Mouse (Mus musculus): ENCODE measurements around the gene E2f2.
A peak's percentile ranks its signal among the peaks of the same experiment; 100 is the strongest.

E2f2 gene

DNA sequence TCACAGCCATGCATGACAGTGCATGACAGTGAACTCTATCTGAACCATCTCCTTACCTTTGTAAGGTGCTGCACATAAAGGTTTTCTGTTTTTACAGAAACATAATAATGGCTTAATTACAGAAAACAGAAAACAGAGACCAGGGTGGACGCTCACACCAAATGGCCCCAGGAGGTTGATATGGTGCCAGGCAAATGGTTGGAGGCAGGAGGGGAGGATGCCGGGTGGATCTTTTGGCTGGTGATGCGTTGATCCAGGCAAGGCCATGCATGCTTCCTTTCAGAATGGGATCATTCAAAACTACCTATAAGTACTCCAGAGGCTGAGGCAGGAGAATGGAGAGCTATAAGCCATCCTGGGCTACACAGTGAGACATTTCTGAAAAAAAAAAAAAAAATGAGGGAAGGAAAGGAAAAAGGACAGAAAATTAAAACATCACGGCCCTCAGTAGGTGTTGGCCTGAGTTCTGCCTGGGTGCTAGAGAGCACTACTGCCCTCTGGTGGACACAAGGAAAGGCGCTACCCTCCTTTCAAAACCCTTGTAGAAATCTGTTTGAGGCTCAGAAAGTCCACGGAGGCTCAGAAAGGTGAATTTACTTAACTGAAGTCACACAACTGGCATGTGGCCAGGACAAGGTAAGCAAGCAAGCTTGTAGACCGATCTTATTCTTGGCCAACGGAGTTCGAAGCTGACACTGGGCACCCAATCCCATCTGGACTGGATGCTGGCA is 27.5 kb downstream of the E2f2 start:
- no peak for DNase-seq (ENCODE audit: low spot score in 2 of 2)

DNA sequence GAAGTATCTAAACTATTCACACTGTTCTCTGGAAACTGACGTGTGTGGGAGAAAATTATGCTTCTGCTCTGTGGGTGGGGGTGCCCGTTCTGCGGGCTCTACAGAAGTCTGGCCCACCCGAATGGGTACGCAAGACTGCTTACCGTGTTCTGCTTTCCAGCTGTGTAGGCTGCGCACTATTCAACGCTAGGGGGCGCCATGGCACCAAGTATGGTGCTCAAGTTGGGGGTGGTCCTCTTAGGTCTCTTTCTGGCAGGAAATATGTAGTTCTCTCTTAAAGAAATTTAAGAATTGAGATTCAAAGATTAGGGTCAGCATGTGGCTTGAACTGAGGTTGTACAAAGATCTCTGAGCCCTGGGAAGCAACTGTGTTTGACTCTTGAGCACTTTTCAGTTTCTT is 30.3 kb downstream of the E2f2 start:
- peak in 1 of 2 experiments; percentile 64 for DNase-seq (ENCODE audit: low spot score in 2 of 2)

DNA sequence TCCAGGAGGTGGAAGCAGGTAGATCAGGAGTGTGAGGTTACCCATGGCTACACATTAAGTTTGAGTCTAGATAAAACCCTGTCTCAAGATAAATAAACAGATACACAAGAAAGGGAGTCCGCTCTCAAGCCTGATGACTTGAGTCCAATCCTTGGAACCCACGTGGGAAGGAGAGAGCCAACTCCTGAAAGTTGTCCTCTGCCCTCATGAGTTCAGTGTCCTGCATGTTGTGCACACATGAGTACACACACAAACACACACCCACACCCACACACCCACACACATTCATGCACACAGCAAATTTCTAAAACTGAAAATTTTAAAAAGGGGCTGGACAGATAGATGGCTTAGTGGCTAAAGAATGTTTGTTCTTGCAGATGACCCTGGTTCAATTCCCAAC is 32.6 kb downstream of the E2f2 start:
- DNase-seq (ENCODE audit: low spot score in 2 of 2) = no peak

DNA sequence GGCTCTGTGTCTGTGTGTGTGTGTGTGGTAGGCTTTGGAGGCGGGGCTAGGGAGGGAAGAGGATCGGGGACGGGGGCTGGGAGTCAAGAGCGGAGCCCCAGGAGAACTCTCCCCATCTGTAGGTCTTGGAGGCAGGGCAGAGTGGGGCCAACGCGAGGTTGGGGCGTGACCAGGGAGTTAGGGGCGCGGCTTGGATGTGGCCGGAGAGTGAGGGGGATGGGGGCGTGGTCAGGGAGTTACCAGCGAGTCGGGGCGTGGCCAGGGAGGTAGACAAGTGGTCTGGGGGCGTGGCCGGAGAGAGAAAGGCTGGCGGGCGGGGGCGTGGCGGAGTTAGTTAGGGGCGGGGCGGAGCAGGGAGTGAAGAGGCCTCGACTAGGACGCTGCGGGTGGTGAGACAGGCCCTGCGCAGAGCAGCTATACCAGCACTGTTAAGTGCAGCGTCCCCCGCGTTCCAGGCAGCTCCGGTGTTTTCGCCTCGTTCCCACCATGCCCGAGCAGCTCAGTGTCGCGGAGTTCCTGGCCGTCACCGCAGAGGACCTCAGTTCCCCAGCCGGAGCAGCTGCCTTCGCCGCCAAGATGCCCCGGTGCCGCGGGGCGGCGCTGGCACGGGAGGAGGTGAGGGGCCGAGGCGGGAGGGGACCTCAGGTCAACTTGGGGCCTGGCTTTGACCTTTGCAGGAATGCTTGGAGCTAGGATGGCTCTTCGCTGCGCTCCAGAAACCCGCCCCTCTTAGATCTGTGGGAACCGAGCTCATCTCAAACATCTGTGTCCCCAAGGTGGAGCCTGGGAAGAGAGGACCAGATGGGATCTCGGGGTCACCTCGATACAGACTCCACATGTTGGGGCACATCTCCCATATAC is 34.1 kb downstream of the E2f2 start, which contains the start of gene Asap3:
TSS of gene Asap3 (plus strand) at position 333 of the 861 bp plus-strand sequence.
- peak; percentile 82 to 88 for DNase-seq (ENCODE audit: low spot score in 2 of 2)

DNA sequence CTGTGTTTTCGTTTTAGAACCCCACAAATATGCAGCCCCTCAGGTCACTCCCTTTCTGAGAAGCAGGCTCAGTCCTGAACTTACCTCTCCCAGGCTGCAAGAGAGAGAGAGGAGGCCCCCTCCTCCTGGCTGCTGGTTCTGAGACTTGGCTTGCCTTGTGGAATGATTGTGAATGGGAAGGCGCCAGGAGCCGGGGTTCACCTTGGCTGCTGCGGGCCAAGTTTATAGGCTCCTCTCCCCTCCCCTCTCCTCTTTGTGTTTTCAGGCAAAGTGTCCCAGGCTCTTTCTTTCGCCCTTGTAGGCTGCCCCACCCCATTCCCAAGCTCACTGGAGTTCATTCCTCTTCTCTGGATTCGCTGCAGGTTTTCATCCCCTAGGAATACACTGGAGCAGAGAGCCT is 34.7 kb downstream of the E2f2 start:
- no peak for DNase-seq (ENCODE audit: low spot score in 2 of 2)

DNA sequence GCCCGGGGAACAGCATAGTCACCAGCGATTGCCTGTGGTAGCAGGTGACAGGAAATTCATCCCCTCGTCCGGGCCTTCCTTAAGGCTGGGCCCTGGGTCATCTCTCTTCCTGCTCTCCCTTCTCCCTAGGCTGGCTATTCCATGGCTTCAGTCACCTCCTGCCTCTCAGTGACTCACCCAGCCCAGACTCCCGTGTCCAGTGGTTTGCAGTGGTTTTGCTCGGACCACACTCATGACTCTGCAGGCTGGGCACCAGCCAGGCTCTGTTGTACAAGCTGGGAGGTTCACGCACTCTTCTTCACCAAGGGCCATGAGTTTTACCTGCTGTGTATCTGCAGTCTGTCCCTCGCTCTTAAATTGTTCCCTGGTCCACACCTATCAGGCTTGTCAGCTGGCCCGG is 38.7 kb downstream of the E2f2 start:
- no peak for DNase-seq (ENCODE audit: low spot score in 2 of 2)

DNA sequence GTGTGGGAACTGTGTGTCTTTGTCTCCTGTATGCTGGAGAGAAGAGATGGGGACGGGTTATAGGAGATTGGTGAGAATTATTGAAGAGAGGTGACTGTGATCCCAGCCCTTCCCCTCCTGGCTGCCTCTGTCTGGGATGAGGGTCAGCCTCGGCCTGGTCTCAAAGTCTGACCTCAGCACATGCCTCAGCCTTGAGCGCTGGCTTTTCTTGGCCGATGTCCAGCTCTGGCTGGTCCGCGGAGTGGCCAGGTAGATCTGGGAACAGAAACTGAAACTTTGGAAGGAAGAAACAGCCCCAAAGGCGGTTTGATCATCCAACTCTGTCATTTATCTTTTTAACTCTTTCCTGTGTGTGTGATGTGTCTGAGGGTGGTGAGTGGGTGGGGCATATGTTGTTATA is 41.4 kb downstream of the E2f2 start:
- no peak for DNase-seq (ENCODE audit: low spot score in 2 of 2)

DNA sequence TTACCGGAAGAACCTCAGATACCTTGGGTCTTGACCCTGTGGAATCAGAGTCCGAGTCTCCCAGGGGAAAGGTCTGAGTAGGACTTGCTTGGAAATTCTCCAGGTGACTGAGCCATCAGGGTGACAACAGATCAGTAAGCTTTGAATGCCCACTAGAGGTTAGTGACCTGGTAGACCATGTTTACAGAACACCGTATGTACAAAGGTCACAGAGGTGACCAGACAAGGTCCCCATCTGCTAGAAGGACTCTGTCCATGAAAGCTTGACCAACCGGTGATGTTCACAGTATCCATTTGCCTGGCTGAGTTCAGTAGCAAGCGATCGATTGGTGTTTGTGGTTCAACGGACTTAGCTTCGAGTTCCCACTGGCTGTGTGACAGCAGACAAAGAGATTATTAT is 42.6 kb downstream of the E2f2 start:
- no peak for DNase-seq (ENCODE audit: low spot score in 2 of 2)

DNA sequence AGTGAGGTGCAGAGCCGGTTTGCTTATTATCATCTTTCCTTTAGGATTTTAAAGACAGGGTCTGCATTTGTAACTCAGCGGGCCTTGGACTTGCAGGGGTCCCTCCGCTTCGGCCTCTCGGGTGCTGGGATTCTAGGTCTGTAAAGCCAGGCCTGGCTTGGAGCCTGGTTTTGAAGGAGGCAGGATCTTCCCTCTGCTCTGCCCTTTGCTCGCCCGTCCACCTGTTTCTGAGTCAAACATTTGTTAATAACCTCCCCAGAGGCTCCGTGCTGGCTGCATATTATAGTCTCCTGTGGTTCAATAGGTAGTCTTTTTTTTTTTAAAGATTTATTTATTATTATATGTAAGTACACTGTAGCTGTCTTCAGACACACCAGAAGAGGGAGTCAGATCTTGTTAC is 43.4 kb downstream of the E2f2 start:
- DNase-seq (ENCODE audit: low spot score in 2 of 2) = no peak

DNA sequence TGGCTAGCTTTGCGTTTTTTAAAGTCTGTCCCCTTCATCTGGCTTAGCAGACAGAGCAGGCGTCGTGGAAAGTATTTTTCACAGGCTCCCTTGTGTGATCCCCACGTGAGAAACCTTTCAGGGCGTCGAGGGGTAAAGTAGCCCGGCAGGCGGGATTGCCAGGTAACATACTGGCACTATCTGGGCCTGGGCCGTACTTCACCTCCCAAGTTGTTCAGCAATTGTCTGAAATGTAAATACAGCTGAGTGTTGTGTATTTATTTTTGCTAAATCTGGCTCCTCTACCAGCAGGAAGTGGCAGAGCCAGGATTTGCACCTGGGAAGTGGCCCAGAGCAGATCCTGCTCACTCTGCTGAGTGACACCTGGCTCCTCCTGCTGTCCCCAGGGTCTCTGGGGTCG is 44.9 kb downstream of the E2f2 start:
- no peak for DNase-seq (ENCODE audit: low spot score in 2 of 2)

DNA sequence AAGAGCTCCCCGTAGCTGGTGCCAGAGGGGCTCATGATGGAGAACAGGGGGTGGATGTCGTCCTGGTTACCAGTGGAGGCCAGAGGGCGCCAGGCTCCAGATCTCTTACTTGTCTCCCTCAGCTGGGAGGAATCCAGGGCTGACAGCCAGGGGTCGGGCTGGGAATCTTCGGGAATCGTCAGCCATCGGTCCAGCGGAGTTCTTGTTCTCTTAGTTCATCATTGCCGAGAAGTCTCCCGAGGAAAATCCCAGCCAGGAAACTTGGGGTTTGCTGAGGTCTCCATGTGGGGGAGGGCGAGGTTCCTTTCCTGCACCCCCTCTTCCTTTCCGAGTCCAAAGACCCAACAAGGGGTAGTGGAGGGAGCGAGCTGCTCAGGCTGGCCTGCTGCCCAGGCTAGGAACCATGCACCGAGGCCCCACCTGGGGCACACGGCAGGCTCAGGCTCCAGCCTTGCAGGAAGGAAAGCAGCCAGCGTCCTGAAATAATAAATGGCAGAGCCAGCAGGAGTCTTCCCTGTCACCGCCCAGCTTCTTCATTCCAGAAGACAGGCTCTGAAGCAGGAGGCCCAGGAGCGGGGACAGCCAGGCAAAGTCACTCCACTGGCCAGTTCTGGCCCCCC is 46.5 kb downstream of the E2f2 start:
- no peak for DNase-seq (ENCODE audit: low spot score in 2 of 2)

DNA sequence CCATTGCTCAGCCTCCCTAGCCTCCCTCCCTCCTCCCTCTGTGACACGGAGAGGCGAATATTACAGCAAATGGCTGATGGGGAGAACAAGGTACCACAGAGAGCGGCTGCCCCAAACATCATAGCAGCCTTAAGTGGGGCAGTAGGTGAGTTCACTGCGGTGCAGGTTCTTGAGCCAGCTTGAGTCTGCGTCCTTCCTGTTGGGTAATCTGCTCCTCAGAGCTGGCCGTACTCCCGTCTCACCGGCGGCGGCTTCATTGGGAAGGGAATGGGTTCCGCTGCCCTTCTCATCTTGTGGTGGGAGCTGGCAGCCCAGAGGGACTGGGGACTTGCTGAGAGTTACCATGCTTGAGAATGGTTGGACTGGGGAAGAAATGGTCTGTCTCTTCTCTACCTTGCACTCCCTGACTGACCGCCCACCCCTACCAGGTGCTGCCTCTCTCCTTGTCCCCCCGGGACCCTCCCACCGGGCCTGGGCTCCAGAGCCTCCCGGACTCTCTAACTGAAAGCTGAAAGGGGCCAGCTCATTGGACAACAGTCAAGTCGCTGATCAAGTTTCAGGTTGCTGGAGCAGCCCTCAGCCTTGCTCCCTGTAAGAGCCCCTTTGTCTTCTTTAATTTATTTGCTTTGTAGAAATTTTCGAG is 48.1 kb downstream of the E2f2 start:
- no peak for DNase-seq (ENCODE audit: low spot score in 2 of 2)

DNA sequence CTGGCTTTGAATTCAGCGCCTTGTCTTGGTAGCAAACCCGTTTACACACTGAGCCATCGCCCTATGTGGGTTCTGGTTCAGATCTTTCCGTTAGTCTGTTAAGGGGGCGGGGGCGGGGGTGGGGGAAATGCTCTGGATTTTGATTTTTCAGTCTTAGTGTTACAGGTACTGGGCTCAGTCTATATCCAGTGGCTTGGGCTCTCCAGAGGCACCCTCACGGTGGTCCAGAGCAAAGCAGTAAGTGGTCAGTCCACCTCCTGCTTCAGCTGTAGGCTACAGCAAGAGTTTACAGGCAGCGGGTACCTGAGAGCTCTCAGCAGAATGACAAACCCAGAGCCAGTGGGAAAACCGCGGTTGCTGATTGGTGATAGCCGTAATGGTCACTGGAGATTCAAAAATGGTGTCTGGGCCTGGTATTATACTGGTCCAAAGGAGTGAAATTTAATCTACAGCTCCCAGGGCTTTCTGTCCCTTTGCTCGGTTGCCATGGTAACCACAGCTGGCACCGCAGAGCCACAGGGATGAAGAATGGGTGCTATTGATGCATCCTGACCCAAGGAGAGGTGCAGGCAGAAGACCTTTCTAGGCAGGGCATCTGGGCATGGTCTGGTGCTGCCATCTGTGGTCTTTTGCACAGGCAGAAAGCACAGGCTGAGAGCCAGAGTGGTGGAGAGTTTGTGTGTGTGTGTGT is 51.5 kb downstream of the E2f2 start:
- DNase-seq (ENCODE audit: low spot score in 2 of 2) = peak in 1 of 2 experiments; percentile 52

DNA sequence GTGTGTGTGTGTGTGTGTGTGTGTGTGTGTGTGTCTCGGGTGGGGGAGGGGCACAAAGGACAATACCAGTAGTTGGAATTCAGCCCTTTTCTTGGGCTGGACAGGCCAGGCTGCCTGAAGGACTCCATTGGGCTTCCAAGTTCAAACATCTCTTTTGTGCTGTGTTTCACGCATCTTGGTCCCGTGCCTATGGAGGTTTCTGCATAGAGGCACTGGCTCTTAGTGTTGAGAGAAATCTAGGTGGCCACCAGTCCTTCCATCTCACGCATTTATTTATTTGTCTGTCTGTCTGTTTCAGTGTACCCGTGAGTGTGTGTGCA is 52.0 kb downstream of the E2f2 start:
- DNase-seq (ENCODE audit: low spot score in 2 of 2) = no peak

DNA sequence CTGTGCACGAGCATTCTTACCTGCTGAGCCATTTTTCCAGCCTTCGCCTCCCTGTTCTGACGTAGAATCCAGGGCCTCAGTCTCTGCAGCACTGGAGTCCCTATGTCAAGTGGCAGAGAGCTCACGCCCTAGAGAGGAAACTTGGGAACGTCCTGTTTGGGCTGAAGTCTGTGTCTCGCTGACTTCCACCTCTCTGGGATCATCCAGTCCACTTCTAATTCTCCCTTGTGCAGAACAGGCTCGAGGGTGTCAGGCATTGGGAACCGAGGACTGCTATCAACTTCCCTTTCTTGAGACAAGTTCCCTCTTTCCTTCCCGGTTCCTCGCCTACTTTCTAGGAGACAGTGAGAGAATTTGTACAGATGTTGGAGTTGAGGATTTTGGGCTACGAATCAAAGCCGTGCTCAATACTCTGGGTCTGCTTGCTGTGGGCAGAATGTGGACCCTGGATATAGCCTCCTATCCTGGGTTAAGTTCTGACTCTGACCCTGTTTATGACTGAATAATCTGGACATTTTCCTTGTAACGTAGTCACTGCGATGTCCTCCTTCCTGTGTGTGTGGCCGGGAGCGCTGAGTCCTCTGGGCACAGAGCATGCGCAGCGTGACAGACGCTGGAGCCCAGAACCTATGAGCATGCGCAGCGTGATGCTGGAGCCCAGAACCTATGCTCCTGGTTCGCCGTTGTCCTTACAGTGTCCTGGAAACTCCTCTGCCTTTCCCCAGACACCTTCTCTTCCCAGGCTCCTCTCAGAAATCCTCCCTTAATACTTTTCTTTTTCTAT is 52.7 kb downstream of the E2f2 start:
- DNase-seq (ENCODE audit: low spot score in 2 of 2) = no peak

DNA sequence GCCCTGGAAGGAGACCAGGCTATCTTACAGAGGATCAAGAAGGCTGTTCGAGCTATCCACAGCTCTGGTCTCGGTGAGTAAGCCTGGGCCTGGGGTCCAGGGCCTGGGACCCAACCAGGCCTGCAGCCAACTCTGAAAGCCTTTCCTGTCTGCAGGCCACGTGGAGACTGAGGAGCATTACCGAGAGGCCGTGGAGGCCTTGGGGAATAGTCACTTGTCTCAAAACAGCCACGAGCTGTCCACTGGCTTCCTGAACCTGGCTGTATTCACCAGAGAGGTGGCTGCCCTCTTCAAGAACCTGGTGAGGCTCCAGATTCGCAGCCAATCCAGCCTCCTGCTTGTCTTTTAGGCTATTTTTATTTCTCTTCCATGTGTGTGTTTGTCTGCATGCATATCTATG is 55.2 kb downstream of the E2f2 start:
- DNase-seq (ENCODE audit: low spot score in 2 of 2) = no peak

DNA sequence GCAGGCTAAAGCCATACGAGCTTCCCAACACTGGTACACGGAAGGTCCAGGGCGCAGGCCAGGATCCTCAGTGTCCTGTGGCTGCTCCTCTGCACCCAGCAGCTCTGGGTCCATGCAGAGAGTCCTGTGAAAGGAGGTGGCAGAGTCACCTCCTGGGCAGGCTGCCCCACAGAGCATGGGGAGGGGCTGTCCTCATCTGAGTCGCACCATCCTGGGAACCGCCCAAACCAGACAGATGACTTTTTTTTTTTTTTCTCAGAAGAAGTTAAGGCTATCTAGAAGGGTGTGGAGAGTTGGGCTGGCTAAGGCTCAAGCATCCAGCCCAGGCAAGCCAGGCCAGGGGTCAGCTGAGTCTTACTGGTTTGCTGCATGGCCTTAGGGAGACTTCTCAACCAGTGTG is 56.4 kb downstream of the E2f2 start:
- no peak for DNase-seq (ENCODE audit: low spot score in 2 of 2)

DNA sequence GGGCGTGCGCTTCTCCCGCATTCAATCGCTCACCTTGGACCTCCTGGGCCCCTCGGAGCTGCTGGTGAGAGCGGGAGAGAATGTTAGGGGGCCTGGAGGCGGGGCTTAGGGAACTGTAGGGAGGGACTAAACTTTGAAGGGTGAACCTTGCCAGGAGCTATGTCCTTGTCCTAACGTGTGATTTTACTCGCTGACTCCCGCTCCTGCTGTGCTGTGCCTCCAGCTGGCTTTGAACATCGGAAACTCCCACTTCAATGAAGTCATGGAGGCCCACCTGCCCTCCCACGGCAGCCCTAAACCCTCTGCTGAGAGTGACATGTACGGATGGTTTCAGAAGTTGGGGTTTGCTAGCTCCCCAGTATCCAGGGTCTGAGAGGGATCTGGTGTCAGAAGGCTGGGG is 66.5 kb downstream of the E2f2 start:
- no peak for DNase-seq (ENCODE audit: low spot score in 2 of 2)

DNA sequence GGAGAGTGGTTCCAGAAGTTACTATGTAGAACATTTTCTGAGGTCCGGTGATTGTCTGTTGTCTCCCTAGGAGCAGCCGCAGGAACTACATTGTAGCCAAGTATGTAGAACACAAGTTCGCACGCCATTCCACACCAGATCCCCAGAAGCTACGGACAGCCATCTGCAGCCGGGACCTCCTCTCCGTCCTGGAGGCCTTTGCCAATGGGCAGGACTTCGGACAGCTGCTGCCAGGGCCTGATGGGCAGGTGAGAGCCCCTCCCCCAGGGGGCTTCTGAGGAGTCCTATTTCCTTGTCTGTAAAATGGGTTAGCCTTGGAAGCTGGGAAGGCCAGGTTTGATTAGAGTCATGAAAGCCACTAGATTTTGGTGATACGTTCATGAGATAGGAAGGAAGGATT is 66.9 kb downstream of the E2f2 start:
- DNase-seq (ENCODE audit: low spot score in 2 of 2) = no peak

DNA sequence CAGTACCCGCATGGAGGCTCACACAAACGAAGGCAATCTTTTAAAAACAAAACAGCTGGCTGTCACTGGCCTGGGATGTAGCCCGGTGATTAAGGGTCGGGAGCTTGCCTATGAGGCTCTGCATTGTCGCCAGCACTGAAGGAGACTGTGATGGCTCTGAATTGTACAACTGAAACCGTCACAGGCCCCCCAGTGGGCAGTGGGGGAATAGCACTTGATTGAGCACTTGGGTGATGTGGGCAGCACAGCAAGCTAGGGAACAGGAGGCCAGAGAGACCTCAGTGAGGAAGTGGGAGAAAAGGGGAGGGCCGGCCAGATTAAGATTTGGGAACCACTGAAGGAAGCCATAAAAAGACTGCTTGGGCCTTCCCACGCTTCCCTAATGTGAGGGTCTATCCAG is 67.4 kb downstream of the E2f2 start:
- peak; percentile 74 to 81 for DNase-seq (ENCODE audit: low spot score in 2 of 2)

DNA sequence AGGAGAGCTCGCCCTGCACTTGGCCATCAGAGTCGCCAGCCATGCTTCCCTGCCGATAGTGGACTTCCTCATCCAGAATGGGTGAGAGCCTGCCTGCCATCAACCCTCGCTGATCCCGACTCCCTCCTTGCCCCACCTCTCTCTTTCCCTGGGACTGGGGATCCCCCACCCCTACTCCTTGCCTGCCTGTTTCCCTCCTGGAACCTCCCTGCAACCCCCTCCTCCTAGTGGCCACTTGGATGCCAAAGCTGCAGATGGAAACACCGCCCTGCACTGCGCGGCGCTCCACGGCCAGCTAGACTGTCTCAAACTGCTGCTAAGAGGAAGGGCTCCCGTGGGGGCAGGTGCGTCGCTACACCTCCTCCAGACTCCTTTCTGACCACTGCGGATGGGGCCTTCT is 67.9 kb downstream of the E2f2 start:
- DNase-seq (ENCODE audit: low spot score in 2 of 2) = no peak
